Mouse (Mus musculus) megakaryocyte, adult 5-6 weeks (primary cell): ENCODE measurements at regions not wholly inside any gene's neighbourhood (a gene's known extent, or its start where the extent isn't known, plus 50 kb on each side); places are given as distances from the start of the nearest gene placed in this dataset.

Experiments used
- ATAC-seq: 2 replicates; pipeline ENCODE4 v1.8.0; 2016; ENCODE audit warnings: mild to moderate bottlenecking, inconsistent platforms; ENCODE audit not compliant: poor library complexity, severe bottlenecking

- no peak for ATAC-seq
Observed at GRCm38 (mm10) chr2:26787312-26787711, 77.5 kb downstream of the Abo start.

- ATAC-seq: no peak
Observed at GRCm38 (mm10) chr2:26777016-26777415, 87.8 kb downstream of the Abo start.

GRCm38 (mm10) chr2:26753357-26753756, 82.3 kb upstream of the Lcn4 start:
- ATAC-seq: no peak

GRCm38 (mm10) chr2:26751916-26752315, 80.8 kb upstream of the Lcn4 start:
- no peak for ATAC-seq

- peak; percentile 100 for ATAC-seq
Observed at GRCm38 (mm10) chr2:26744341-26744740, 73.3 kb upstream of the Lcn4 start.

GRCm38 (mm10) chr2:26738926-26739325, 67.8 kb upstream of the Lcn4 start:
- ATAC-seq: no peak

GRCm38 (mm10) chr2:26737725-26738124, 66.6 kb upstream of the Lcn4 start:
- peak; percentile 63 for ATAC-seq
